Mouse (Mus musculus): Measurements from ENCODE around the gene Krt80. TPM values are rescaled to one million over a fixed set of nuclear protein-coding genes. Genes with fewer than 3 reads are reported as not detected.
A peak's percentile ranks its signal among the peaks of the same experiment; 100 is the strongest.

Krt80 gene
- polyA plus RNA-seq, 1 experiment: 14.2 TPM

GRCm38 (mm10) chr15:101375956-101376775 lies 6.2 kb upstream of the Krt80 start:
- TF ChIP-seq POLR2A (IDR thresholded peaks at IDR 0.05; ENCODE audit: low read depth, low read length): no peak
- TF ChIP-seq CTCF (conservative IDR thresholded peaks at IDR 0.05; ENCODE audit: insufficient read depth, insufficient read length, low read depth, low read length): no peak
- WGBS: 74% methylated on average over 6 of the region's 6 CpGs
- Histone ChIP-seq H3K27me3 (replicated peaks; ENCODE audit: control insufficient read depth, insufficient read depth, low read length) (no peaks in the 10 kb centered on the region), H3K36me3 (ENCODE audit: control insufficient read depth, insufficient read depth, low read length) (no peaks in the 10 kb centered on the region), H3K4me1 (ENCODE audit: control insufficient read depth, insufficient read depth, low read length) (peaks cover 29% of the 10 kb centered on the region), H3K27ac (ENCODE audit: insufficient read depth, low read depth, low read length) (peak overlapping the region; percentile 21; the same call in 1 of the 2 replicates), H3K4me3 (ENCODE audit: insufficient read depth, low read depth, low read length) (no peak overlapping the region)
- DNase-seq: no peak

GRCm38 (mm10) chr15:101374879-101375278 lies 4.9 kb upstream of the Krt80 start:
- Histone ChIP-seq H3K4me1 (ENCODE audit: control insufficient read depth, insufficient read depth, low read length) (peaks cover 29% of the 10 kb centered on the region), H3K4me3 (ENCODE audit: insufficient read depth, low read depth, low read length) (no peak overlapping the region), H3K36me3 (ENCODE audit: control insufficient read depth, insufficient read depth, low read length) (no peaks in the 10 kb centered on the region), H3K27me3 (replicated peaks; ENCODE audit: control insufficient read depth, insufficient read depth, low read length) (no peaks in the 10 kb centered on the region), H3K27ac (ENCODE audit: insufficient read depth, low read depth, low read length) (peak overlapping the region; percentile 21; the same call in 1 of the 2 replicates)
- TF ChIP-seq POLR2A (IDR thresholded peaks at IDR 0.05; ENCODE audit: low read depth, low read length) (no peak), CTCF (conservative IDR thresholded peaks at IDR 0.05; ENCODE audit: insufficient read depth, insufficient read length, low read depth, low read length) (no peak)
- 52% methylated on average over 4 of the region's 4 CpGs for WGBS
- DNase-seq: peak; percentile 83

GRCm38 (mm10) chr15:101373286-101373898 lies 3.4 kb upstream of the Krt80 start:
- TF ChIP-seq CTCF (conservative IDR thresholded peaks at IDR 0.05; ENCODE audit: insufficient read depth, insufficient read length, low read depth, low read length): no peak
- TF ChIP-seq POLR2A (IDR thresholded peaks at IDR 0.05; ENCODE audit: low read depth, low read length): no peak
- WGBS: 80% methylated on average over 16 of the region's 16 CpGs

GRCm38 (mm10) chr15:101372131-101372977 lies 2.4 kb upstream of the Krt80 start:
- TF ChIP-seq POLR2A (IDR thresholded peaks at IDR 0.05; ENCODE audit: low read depth, low read length) (no peak), CTCF (conservative IDR thresholded peaks at IDR 0.05; ENCODE audit: insufficient read depth, insufficient read length, low read depth, low read length) (no peak)
- Histone ChIP-seq H3K4me3 (ENCODE audit: insufficient read depth, low read depth, low read length) (no peak overlapping the region), H3K4me1 (ENCODE audit: control insufficient read depth, insufficient read depth, low read length) (peaks cover 29% of the 10 kb centered on the region), H3K27ac (ENCODE audit: insufficient read depth, low read depth, low read length) (peak overlapping the region; percentile 43), H3K36me3 (ENCODE audit: control insufficient read depth, insufficient read depth, low read length) (no peaks in the 10 kb centered on the region), H3K27me3 (replicated peaks; ENCODE audit: control insufficient read depth, insufficient read depth, low read length) (no peaks in the 10 kb centered on the region)
- DNase-seq: peak; percentile 81
- WGBS: 60% methylated on average over 7 of the region's 7 CpGs

More at GRCm38 (mm10) chr15:101373286-101373898, 3.4 kb upstream of the Krt80 start:
- Histone ChIP-seq H3K4me3 (ENCODE audit: insufficient read depth, low read depth, low read length) (no peak overlapping the region), H3K27ac (ENCODE audit: insufficient read depth, low read depth, low read length) (no peak overlapping the region), H3K4me1 (ENCODE audit: control insufficient read depth, insufficient read depth, low read length) (peaks cover 29% of the 10 kb centered on the region), H3K27me3 (replicated peaks; ENCODE audit: control insufficient read depth, insufficient read depth, low read length) (no peaks in the 10 kb centered on the region), H3K36me3 (ENCODE audit: control insufficient read depth, insufficient read depth, low read length) (no peaks in the 10 kb centered on the region)
- no peak for DNase-seq

- peak; percentile 76 for DNase-seq
- no peaks in the 10 kb centered on the region for H3K36me3 ChIP-seq (ENCODE audit: control insufficient read depth, insufficient read depth, low read length)
- no peak overlapping the region for H3K4me3 ChIP-seq (ENCODE audit: insufficient read depth, low read depth, low read length)
- H3K27ac ChIP-seq (ENCODE audit: insufficient read depth, low read depth, low read length): peak overlapping the region; percentile 58
- 67% methylated on average over 15 of the region's 15 CpGs for WGBS
- no peak for TF ChIP-seq POLR2A (IDR thresholded peaks at IDR 0.05; ENCODE audit: low read depth, low read length)
- TF ChIP-seq CTCF (conservative IDR thresholded peaks at IDR 0.05; ENCODE audit: insufficient read depth, insufficient read length, low read depth, low read length): no peak
- no peaks in the 10 kb centered on the region for H3K27me3 ChIP-seq (replicated peaks; ENCODE audit: control insufficient read depth, insufficient read depth, low read length)
- H3K4me1 ChIP-seq (ENCODE audit: control insufficient read depth, insufficient read depth, low read length): peaks cover 21% of the 10 kb centered on the region
Measured at GRCm38 (mm10) chr15:101371141-101371985, 1.4 kb upstream of the Krt80 start.

- Histone ChIP-seq H3K27ac (ENCODE audit: insufficient read depth, low read depth, low read length) (peak overlapping the region; percentile 46), H3K4me3 (ENCODE audit: insufficient read depth, low read depth, low read length) (no peak overlapping the region), H3K27me3 (replicated peaks; ENCODE audit: control insufficient read depth, insufficient read depth, low read length) (no peaks in the 10 kb centered on the region), H3K4me1 (ENCODE audit: control insufficient read depth, insufficient read depth, low read length) (peaks cover 19% of the 10 kb centered on the region), H3K36me3 (ENCODE audit: control insufficient read depth, insufficient read depth, low read length) (no peaks in the 10 kb centered on the region)
- no peak for TF ChIP-seq POLR2A (IDR thresholded peaks at IDR 0.05; ENCODE audit: low read depth, low read length)
- no peak for TF ChIP-seq CTCF (conservative IDR thresholded peaks at IDR 0.05; ENCODE audit: insufficient read depth, insufficient read length, low read depth, low read length)
- 62% methylated on average over 12 of the region's 12 CpGs for WGBS
- peak; percentile 29 for DNase-seq
Measured at GRCm38 (mm10) chr15:101369382-101370100, 421 bp downstream of the Krt80 start.

Data from kidney, adult 2 months (tissue).